Mouse (Mus musculus) heart, postnatal 14 days (tissue): ENCODE results near the gene Supt6. TPM values are rescaled to one million over a fixed set of nuclear protein-coding genes. Genes with fewer than 3 reads are reported as not detected.
"Not testable (repeated sequence)": the region's sequence is repeated elsewhere in the genome, so short reads cannot be mapped to it uniquely, and the experiment has no call there.

Experiments
- DNase-seq, 2 experiments: peaks; one replicate each; pipeline ENCODE4 v3.0.0; 2021 to 2022
- intact Hi-C: fragments of 180-260 bp; cut with DNase I; formaldehyde crosslinking; loops from one replicate; pipeline ENCODE4 v1.15.1; 2025
- total RNA-seq, 2 experiments: library from RNA; stranded (reverse); gene quantifications; 2 replicates each; pipeline ENCODE4 v1.2.3; 2021

The Supt6 gene
- total RNA-seq, 2 experiments from 2014 or later = 29.6 to 31.7 TPM

DNA sequence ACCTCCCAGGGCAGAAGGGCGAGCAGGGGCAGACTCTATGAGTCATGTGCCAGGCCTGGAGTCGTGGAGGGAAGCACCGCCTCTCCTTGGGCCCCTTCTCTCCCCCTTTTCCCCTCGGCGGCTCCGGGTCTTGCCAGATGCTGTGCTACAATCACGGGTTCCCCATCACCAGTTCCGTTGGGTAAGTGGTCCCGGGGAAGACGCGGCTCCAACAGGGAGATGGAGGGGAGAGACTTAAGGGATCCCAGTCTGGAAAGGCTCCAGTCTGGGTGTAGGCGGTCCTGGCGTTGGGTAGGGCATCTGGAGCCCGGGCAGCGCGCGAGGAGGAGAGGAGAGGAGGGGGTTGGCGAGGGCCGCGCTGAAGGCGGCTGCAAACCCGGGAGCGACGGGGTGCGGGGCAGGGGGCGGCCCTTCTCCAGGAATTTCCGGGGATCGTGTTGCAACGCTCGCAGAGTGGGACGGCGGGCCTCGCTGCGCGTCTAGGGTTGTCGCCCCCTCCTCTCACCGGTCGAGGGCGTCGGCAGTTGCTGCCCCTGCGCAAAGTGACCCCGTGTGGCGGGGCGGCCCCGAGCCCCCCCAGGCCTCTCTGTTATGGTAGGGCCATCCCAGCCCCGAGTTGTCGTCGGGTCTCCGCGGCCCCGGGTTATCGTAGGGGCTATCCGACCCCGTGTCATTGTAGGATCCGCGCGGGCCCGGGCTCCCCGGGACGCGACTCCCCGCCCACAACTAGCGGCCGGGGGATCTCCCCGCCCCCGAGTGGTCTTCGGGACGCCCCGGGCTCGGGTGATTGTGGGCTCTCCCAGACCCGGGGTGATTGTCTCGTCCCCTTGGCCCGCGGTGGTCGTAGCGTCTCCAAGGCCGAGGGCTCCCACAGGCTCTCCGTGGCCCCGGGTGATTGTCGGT, 57.2 kb downstream of the Supt6 start, which contains the start of gene Rab34:
Gene Rab34 (plus strand): TSS at position 100 of the 903 bp plus-strand sequence.
- intact Hi-C loops = no loop called here
- peak; percentile 77 to 80 for DNase-seq

DNA sequence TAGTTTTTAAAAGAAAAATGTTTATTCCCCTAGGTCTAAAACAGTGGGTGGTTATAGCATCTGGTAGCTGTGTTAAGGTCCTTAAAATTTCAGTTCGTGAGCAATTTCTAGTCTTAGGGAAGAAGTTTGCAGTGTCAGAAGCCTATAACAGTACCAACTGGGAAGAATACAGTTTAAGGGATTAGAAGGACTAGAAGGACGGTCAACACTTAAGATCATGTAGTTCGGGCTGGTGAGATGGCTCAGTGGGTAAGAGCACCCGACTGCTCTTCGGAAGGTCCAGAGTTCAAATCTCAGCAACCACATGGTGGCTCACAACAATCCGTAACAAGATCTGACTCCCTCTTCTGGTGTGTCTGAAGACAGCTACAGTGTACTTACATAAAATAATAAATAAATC, 61.1 kb downstream of the Supt6 start:
- intact Hi-C loops, DNase-seq: not testable (repeated sequence)

DNA sequence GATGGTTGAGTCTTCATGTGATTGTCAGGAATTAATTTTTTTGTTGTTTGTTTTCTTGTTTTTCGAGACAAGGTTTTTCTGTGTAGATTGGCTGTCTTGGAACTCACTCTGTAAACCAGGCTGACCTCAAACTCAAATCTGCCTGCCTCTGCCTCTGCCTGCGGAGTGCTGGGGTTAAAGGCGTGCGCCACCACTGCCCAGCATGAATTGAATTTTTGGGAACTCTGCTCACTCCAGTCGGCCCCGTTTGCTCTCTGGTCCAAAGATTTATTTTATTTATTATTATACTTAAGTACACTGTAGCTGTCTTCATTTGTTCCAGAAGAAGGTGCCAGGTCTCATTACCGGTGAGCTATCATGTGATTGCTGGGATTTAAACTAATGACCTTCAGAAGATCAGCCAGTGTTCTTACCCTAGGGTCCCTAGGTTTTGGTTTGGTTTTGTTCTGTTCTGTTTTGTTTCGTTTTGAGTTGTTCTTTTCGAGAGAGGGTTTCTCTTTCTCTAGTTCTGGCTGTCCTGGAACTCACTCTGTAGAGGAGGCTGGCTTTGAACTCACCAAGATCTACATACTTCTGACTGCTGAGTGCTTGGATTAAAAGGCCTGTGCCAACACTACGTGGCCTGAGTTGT, 61.8 kb downstream of the Supt6 start:
- DNase-seq = no peak
- intact Hi-C loops = no loop called here

DNA sequence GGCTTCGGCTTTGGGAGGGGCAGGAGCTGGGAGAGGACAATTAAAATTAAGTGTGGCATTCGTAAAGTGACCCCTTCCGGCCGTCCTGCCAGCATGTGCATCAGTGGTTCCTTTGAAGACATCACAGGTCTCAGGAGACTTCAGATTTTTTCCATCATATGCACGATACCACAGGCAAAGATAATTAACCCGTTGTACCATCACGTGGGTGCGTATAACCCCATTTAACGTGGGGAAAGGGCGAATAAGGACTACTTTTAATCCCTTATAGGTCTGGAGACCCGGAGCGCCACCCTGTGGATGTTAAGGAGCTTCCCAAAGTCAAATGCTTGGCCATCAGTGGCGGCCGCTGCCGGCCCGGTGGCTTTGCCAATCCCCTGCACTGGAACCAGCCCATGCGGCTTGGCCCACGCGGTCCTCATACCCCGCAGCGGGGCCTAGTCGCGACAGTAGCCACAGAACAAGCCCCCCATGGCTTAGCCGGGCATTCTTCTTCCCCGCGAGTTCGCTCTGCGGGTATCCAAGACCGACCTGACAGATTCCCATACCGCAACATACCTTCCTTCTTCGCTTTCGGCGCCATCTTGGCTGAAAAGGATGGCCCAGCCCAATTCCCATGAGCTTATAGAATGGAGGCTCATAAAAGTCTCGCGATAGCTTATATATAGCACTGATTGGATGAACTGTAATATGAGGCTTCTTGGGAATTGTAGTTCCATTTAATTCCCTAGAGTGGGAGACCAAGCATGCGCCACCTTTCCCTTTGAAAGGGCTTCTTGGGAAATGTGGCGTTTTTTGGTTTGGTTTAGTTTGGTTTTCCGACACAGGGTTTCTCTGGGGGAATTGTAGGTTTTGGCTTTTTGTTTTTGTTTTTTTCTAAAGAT, 62.6 kb downstream of the Supt6 start, which contains the start of gene Rpl23a:
Gene Rpl23a (minus strand): TSS at position 624 of the 884 bp plus-strand sequence.
- peak; percentile 64 to 79 for DNase-seq
- intact Hi-C loops = no loop called here

DNA sequence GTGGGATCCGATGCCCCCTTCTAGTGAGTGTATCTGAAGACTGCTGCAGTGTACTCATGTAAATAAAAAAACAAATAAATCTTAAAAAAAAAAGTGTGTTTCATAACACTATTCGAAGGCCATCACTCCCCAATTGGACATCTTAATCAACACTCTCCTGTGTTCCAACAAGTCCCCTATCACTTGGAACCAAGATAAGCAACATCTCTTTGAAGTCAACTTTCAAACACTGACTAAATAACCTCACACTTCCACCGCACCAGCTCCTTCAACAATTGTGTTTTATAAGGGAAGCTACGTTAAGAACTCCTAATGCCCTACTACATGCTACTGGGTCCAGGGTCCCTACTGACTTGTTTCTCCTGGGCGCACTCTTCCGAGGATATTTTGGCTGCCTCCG, 63.3 kb downstream of the Supt6 start:
- intact Hi-C loops = no loop called here
- DNase-seq = no peak

DNA sequence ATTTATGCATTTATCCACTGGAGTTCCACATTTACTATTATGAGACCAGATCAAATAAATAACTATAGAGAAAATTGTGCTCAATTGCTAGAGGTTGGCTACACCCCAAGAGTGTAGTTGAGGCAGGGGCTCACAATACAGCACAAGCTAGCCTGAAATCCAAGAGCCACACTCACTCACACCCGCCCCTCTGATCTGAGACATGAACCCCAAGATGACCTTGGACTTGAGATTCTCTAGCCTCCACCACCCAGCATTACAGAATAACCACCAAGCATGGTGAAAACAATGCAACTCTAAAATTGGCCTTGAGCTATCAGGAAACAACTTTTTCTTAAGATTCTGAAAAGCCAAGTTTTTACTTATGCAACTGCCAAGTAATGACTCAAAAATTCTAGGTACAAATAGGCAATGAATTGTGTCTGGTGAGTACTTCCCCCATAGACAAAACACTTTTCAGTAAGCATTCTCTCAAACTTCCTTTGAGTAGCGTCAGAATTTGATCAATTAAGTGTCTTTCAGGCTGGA, 63.9 kb downstream of the Supt6 start:
- no peak for DNase-seq
- intact Hi-C loops = no loop called here

DNA sequence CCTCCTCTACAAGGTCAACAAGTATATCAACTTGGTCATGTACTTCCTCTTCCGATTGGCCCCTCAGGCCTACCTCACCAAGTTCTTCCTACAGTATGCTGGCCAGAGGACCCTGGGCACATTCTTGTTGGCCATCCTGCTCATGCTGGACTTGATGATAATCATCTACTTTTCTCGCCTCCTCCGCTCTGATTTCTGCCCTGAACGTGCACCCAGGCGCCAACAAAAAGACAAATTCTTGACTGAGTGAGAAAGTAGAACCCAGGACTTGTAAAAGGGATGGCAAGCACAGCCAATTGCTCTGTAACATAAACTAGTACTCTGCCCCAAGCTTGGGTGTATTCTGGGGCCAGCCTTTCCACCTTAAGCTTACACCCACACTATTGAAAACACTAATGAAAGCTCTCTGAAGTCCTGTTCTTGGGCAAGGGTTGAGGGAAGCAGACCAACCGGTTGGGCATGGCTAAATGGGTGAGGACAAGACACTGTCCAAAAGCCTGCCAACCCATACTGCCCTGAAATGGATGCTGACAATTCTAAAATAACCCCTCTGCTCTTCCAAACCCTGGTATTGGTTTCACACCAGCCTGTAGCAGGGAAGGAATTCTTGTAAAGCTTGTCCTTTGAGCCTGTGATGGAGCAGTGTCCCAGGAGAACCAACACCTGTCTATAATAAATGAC, 65.6 kb downstream of the Supt6 start:
- no peak for DNase-seq
- intact Hi-C loops = no loop called here

DNA sequence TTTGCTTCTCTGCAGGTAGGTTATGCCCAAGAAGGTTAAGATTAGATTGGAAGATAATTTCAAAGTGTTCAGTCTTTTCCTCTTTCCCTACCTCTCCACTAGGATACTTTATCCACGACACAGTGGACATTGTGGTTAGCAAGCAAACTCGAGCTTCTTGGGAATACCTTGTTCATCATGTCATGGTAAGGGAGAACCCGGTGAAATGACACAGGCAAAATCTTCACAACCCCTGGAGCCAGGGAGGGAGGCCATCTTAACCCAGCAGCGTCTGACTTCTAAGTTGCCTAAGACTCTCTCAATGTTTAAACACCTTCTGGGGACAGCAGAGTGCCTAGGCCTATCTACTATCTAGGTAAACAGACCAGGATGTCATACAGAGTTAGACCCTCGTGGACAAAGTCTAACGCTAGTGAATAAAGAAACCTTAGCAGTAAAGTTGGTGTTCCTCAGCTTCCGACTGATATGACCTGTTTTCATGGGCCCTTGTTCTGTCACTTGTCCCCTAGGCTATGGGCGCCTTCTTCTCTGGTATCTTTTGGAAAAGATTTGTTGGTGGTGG, 66.3 kb downstream of the Supt6 start:
- intact Hi-C loops = loop anchor here (2.0 to 5.0 kb wide), 2 partner anchors 121 to 352 kb away; no protein-coding TSS in a partner anchor

DNA sequence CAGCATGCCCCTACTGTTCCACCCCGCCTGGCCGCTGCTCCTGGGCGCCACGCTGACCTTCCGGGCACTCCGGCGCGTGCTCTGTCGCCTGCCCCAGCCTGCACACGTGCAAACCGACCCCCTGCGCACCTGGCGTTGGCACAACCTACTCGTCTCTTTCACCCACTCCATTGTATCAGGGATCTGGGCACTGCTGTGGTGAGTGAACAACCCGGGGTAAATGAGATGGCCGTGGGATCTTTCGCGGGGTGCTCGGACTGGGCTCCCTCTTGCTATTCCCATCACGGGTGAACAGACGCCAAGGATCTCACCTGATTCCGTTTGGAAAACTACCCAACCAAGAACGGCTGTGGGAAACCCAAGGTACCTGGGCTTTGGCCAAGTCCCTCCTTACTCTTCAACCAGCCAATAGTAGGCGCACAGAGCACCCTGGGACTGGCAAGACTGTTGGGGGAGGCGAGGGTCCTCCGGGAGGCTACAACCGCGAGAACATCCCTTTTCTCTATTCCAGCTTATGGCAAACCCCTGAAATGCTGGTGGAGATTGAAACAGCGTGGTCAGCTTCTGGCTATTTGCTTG, 66.8 kb downstream of the Supt6 start:
- intact Hi-C loops = loop anchor here (2.0 to 5.0 kb wide), 2 partner anchors 120 to 352 kb away; no protein-coding TSS in a partner anchor

More for the DNA sequence above, 66.3 kb downstream of the Supt6 start:
- no peak for DNase-seq

DNA sequence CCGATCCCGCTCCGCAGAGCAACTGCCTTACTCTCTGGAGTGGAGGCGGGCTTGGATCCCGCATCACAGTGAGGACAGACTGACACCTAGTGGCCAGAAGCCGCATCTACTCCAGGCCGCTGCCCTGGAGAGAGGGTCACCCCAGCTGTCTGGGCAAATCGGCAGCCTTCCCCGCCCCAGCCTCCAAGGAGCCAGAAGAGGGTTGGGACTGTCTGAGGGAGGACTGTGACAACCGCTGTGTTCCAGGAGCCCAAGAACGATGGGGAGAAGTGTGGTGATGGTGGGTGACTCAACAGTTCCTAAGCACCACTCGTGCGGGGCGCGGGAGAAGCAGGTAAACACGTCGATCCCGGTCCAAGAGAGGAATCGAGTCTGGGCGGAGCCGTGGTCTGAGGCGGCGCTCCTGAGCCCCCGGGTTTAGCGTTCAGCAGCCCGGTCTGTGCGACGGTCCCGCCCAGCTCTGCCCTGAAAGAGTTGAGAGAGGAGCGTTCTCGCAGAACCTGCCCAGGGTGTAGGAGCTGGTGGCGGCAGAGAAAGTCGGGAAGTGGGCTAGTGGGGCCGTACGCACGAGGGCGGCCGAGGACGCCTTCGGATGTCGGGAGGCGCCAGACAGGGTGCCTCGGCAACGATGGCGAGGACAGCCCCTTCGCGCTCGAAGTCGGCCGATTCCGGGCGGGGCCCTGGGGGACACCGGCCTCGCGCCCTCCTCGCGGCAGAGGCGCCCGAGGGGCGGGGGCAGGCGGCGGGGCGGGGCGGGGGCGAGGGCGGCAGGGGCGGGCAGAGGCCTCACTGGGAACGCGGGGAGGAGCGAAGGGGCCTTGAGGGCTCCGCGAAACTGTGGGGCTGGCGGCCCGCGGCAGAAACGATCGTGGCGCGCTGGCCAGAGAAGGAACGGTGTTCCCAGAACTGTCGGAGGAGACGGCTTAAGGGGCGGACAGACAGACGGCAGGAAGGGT, 67.6 kb downstream of the Supt6 start:
- peak; percentile 95 to 98 for DNase-seq
- intact Hi-C loops = loop anchor here (1.0 to 5.0 kb wide), 5 partner anchors 19 to 351 kb away; no protein-coding TSS in a partner anchor

More for the DNA sequence above, 66.8 kb downstream of the Supt6 start:
- peak; percentile 46 to 69 for DNase-seq

DNA sequence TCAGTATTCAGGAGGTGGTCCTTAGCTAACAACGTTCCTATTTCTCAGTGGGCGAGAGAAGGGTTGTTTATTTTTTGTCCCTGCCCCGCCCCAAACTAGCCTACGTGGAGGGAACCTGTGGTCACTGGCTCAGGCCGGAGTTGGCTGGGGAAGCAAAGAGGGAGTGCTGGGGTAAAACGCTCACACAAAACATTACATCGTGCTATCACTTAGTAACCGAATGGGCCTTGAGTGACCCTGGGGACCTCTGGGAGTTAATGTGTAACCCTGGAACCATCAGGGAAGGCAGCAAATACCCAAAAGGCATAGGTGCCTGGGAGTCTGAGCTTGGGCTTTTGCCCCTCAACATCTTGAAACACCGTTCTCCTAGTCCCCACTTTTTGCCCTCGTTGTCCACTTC, 68.3 kb downstream of the Supt6 start:
- intact Hi-C loops = loop anchor here (1.0 to 5.0 kb wide), 4 partner anchors 18 to 350 kb away; no protein-coding TSS in a partner anchor
- DNase-seq = peak in 1 of 2 experiments; percentile 37

DNA sequence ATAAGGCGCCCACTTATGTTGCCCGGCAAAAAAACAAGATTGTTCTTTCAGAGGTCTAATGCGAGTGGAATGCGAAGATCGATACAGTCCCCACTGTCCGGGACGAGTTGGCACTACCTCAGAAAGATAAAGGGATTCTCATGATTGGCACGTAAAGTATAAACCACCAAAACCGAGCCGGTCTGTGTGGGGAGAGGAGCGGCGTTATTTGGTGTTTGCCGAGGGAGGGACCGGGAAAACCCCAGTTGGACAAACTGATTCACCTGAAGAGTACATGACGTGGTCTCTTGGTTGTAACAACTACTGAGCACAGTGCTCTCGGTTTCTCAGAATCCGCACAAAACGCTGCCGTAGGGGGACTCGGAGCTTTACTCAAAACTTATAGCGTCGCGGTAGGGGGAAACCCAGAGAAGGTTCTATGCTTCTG, 68.9 kb downstream of the Supt6 start:
- intact Hi-C loops = loop anchor here (1.0 to 5.0 kb wide), 4 partner anchors 18 to 350 kb away; no protein-coding TSS in a partner anchor
- no peak for DNase-seq

DNA sequence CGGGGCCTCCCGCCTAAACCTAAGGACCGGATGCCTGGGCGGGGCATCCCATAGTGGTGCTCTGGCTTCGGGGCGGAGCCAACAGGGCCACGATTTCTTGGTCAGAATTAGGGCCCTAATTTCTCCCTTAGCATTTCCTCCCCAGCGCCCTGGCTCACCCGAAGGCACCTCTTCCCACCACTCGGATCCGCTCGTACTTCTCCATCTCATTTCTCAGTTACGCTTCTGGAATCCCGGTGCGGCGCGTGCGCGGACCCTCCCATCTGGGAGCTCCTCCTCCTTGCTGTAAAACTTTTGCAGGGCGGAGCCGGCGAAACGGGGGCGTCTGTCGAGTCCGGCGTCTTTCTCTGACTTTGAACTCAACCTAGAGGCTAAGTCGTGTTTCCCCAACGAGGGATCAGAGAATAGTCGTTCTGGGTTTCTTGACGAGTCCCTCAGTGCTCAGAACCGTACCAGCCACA, 69.4 kb downstream of the Supt6 start, which contains the start of the genes Nek8 and Tlcd1:
Gene Nek8 (minus strand): TSS at position 274 of the 461 bp plus-strand sequence.
Gene Tlcd1 (plus strand): TSS at position 310 of the 461 bp plus-strand sequence.
- peak; percentile 90 to 92 for DNase-seq
- intact Hi-C loops = loop anchor here (2.0 to 5.0 kb wide), 2 partner anchors 158 to 349 kb away; no protein-coding TSS in a partner anchor

DNA sequence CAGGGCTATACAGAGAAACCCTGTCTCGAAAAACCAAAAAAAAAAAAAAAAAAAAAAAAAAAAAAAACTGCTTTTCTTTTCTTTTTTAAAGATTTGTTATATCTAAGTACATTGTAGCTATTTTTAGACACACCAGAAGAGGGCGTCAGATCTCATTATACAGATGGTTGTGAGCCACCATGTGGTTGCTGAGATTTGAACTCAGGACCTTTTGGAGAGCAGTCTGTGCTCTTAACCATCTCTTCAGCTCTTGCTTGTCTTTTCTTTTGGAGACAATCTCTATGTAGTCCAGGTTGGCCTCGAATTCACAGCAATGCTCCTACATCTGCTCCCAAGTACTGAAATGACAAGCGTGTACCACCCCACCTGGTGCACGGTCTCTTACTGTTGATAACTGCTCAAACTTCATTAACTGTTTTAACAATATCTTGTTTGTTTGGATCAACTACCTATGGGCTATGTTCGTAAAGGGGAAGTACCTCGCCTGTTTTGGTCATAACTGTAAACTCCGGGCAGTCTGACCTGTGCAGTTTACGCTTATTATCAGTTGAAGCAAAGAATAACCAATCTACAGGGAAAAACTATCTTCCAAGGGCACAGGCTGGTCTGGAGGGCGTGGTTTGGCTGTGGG, 69.9 kb downstream of the Supt6 start:
- intact Hi-C loops = loop anchor here (2.0 to 5.0 kb wide), 2 partner anchors 157 to 349 kb away; no protein-coding TSS in a partner anchor

DNA sequence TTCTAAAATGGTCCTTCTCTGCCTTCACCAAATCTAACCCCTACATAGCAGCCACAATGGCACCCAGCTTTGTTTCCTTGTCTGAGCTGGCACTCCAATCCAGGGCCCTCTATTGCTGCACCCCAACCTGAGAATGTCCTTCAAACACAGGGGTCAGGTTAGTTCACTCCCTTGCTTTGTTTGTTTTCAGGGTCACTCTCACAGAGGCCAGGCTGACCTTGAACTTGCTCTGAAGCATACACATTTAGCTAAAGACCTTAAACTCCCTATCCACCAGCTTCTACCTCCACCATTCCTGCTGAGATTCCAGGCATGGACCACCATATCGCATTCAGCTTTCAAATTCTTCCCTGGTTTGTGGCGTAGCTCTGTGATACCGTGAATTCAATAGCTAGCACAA, 71.3 kb downstream of the Supt6 start:
- intact Hi-C loops = no loop called here
- DNase-seq = no peak

More for the DNA sequence above, 69.9 kb downstream of the Supt6 start:
- DNase-seq = no peak

DNA sequence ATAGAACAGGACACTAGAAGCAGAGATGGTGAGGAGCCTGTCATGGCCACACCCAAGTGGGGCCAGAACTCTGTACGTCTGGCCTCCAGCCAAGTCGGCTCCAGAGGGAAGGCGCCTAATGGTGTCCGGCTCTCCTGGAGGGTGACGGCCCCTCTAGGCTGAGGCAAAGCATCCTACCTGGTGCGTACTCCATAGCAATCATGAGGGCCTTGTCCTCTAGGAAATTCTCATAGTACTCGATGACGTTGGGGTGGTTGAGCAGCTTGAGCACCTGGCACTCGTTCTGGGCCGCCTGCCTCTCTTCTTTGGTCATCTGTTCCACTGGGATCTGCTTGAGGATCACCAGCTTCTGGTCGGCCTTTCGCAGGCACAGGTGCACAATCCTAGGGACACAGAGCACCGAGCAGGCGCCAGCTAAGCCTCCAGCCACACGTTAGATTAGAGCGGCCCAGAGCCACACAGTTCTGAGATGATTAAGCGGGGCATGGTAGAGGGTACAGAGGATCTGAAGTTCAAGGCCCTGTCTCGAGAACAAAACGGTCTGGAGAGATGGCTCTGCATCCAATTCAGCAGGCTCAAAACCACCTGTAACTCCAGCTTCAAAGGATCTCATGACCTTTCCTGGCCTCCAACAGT, 72.9 kb downstream of the Supt6 start:
- no peak for DNase-seq
- intact Hi-C loops = no loop called here
